Mouse (Mus musculus): Measurements from ENCODE around the gene Krt34. TPM values are rescaled to one million over a fixed set of nuclear protein-coding genes. Genes with fewer than 3 reads are reported as not detected.

The Krt34 gene
- polyA plus RNA-seq, 1 experiment from 2014 or later, result not detected

DNA sequence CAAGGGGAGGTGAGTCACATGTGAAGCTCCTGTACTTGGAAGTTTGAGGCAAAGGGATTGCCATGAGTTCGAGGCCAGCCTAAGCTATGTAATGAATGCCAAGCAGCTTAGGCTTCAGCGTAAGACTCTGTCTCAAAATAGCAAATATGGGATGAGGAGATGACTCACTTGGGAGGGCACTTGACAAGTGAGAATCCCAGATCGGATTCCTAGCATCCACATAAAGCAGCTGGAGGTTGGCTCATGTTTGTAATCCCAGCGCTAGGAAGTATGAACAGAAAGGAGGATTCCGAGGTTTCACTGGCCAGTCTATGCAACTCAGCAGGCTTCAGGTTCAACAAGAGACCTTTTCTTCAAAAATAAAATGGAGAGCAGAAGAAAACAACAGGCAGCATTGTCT lies 19.9 kb downstream of the Krt34 start:
- WGBS, result 73% methylated on average over 5 of the region's 5 CpGs
- TF ChIP-seq CTCF (IDR thresholded peaks at IDR 0.05; ENCODE audit: low read depth), result no peak
- H3K27me3 ChIP-seq (replicated peaks; ENCODE audit: control insufficient read depth, insufficient read depth, low read length), result no peaks in the 10 kb centered on the region
- H3K4me3 ChIP-seq (ENCODE audit: low read depth, low read length), result no peak overlapping the region
- no peak overlapping the region for H3K27ac ChIP-seq (ENCODE audit: low read depth, low read length)
- H3K36me3 ChIP-seq (ENCODE audit: control insufficient read depth, insufficient read depth), result no peaks in the 10 kb centered on the region
- no peaks in the 10 kb centered on the region for H3K9me3 ChIP-seq (ENCODE audit: control insufficient read depth)
- H3K4me2 ChIP-seq (replicated peaks; ENCODE audit: low read depth), result no peak overlapping the region
- H3K9ac ChIP-seq (ENCODE audit: low read depth, low read length), result no peak overlapping the region
- ATAC-seq, result no peak
- no peaks in the 10 kb centered on the region for H3K4me1 ChIP-seq (replicated peaks; ENCODE audit: control insufficient read depth, insufficient read depth, low read length)

DNA sequence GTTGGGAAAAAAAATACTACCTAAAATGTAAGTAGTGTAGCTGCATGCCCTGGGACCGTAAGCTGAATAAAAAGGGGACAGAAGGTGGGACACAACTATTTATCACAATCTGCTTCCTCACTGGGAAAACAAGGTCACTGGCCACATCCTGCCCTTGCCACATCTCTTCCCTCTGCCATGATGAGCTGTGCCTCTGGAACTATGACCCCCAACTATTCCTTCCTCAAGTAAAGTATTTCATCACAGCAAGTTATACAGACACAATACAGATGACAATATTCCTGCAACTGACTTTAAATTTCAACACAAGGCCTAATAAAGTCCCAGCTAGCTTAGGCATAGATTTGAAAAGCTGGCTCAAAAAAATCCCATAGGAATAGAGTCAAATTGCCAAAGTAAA lies 21.9 kb downstream of the Krt34 start:
- Histone ChIP-seq H3K4me1 (replicated peaks; ENCODE audit: control insufficient read depth, insufficient read depth, low read length) (no peaks in the 10 kb centered on the region), H3K27me3 (replicated peaks; ENCODE audit: control insufficient read depth, insufficient read depth, low read length) (no peaks in the 10 kb centered on the region), H3K27ac (ENCODE audit: low read depth, low read length) (no peak overlapping the region), H3K9ac (ENCODE audit: low read depth, low read length) (no peak overlapping the region), H3K9me3 (ENCODE audit: control insufficient read depth) (no peaks in the 10 kb centered on the region), H3K4me2 (replicated peaks; ENCODE audit: low read depth) (no peak overlapping the region), H3K4me3 (ENCODE audit: low read depth, low read length) (no peak overlapping the region), H3K36me3 (ENCODE audit: control insufficient read depth, insufficient read depth) (no peaks in the 10 kb centered on the region)
- ATAC-seq, result no peak
- WGBS, result 83% methylated on average over 1 of the region's 1 CpGs
- TF ChIP-seq CTCF (IDR thresholded peaks at IDR 0.05; ENCODE audit: low read depth), result no peak

DNA sequence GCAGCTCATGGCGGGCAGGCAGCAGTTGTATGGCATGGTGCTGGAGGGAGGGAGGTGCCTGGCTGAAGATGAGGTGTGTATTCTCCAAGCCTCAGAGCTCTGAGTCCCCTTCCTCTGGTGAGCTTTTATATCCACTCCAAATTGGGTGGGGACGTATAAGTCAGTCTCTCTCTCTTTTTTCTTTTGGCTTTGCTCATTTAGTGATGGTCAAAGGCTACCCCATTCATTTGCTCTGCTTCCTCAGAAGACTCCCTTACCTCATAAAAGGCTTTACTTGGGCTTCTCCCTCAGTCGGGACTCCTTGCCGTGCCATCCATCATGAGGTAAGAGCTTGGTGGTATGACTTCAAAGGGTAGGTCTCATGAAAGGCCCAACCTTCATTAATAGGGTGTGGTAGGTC lies 25.2 kb downstream of the Krt34 start, which contains the start of gene Krt33a:
Gene Krt33a (minus strand): TSS at position 101 of the 400 bp plus-strand sequence.
- TF ChIP-seq CTCF (IDR thresholded peaks at IDR 0.05; ENCODE audit: low read depth), result no peak
- no peak for ATAC-seq
- Histone ChIP-seq H3K27me3 (replicated peaks; ENCODE audit: control insufficient read depth, insufficient read depth, low read length) (no peaks in the 10 kb centered on the region), H3K9me3 (ENCODE audit: control insufficient read depth) (no peaks in the 10 kb centered on the region), H3K36me3 (ENCODE audit: control insufficient read depth, insufficient read depth) (no peaks in the 10 kb centered on the region), H3K4me1 (replicated peaks; ENCODE audit: control insufficient read depth, insufficient read depth, low read length) (no peaks in the 10 kb centered on the region), H3K4me3 (ENCODE audit: low read depth, low read length) (no peak within 1 kb of the TSS), H3K9ac (ENCODE audit: low read depth, low read length) (no peak within 1 kb of the TSS), H3K4me2 (replicated peaks; ENCODE audit: low read depth) (no peak within 1 kb of the TSS), H3K27ac (ENCODE audit: low read depth, low read length) (no peak within 1 kb of the TSS)
- WGBS, result 62% methylated on average over 4 of the region's 4 CpGs

DNA sequence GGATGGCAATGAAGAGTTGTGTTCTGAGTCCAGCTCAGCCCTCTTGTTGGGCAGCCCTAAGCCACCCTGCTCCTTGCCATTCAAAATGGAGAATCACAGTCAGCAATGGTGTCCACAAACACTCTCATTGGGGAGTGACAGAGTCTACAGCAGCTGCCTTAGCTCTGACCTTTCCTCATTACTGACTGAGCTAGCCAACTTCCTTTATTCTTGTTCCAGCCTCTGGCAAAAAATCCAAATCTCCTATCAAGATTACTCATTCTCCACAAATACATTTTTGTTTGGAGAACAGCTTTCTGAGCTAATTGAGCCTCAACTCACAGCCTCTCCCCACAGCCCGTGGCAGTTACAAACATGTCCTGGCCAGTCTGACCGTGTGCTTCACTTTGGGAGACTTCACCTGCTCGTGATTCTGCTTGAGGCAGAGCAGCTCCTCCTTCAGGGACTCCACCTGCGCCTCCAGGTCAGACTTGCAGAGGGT lies 27.6 kb downstream of the Krt34 start:
- H3K4me2 ChIP-seq (replicated peaks; ENCODE audit: low read depth), result no peak overlapping the region
- H3K9me3 ChIP-seq (ENCODE audit: control insufficient read depth), result no peaks in the 10 kb centered on the region
- no peak for TF ChIP-seq CTCF (IDR thresholded peaks at IDR 0.05; ENCODE audit: low read depth)
- H3K9ac ChIP-seq (ENCODE audit: low read depth, low read length), result no peak overlapping the region
- H3K27ac ChIP-seq (ENCODE audit: low read depth, low read length), result no peak overlapping the region
- no peaks in the 10 kb centered on the region for H3K27me3 ChIP-seq (replicated peaks; ENCODE audit: control insufficient read depth, insufficient read depth, low read length)
- ATAC-seq, result no peak
- 45% methylated on average over 4 of the region's 4 CpGs for WGBS
- H3K36me3 ChIP-seq (ENCODE audit: control insufficient read depth, insufficient read depth), result no peaks in the 10 kb centered on the region
- H3K4me1 ChIP-seq (replicated peaks; ENCODE audit: control insufficient read depth, insufficient read depth, low read length), result no peaks in the 10 kb centered on the region
- H3K4me3 ChIP-seq (ENCODE audit: low read depth, low read length), result no peak overlapping the region

DNA sequence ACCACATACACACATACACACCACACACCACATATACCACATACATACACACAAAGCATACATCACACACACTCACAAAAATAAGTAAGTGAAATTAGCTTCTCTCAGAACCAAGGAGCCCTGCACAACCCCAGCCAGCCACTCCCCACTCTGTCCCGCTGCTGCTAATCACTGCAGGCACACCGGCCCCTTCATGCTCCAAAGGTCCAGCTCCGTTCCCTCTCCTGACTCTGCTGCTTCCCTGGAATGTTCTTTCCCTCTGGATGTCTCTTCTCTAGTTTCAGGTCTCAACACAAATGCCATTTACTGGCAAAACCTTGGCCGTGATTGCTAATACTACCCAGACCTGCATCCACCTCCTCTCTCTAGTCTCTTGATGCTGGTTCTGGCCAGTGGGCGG lies 30.7 kb downstream of the Krt34 start:
- TF ChIP-seq CTCF (IDR thresholded peaks at IDR 0.05; ENCODE audit: low read depth), result no peak
- Histone ChIP-seq H3K4me1 (replicated peaks; ENCODE audit: control insufficient read depth, insufficient read depth, low read length) (no peaks in the 10 kb centered on the region), H3K9me3 (ENCODE audit: control insufficient read depth) (no peaks in the 10 kb centered on the region), H3K9ac (ENCODE audit: low read depth, low read length) (no peak overlapping the region), H3K27me3 (replicated peaks; ENCODE audit: control insufficient read depth, insufficient read depth, low read length) (no peaks in the 10 kb centered on the region), H3K4me2 (replicated peaks; ENCODE audit: low read depth) (no peak overlapping the region), H3K4me3 (ENCODE audit: low read depth, low read length) (no peak overlapping the region), H3K36me3 (ENCODE audit: control insufficient read depth, insufficient read depth) (no peaks in the 10 kb centered on the region), H3K27ac (ENCODE audit: low read depth, low read length) (no peak overlapping the region)
- WGBS, result 73% methylated on average over 5 of the region's 5 CpGs
- ATAC-seq, result no peak

DNA sequence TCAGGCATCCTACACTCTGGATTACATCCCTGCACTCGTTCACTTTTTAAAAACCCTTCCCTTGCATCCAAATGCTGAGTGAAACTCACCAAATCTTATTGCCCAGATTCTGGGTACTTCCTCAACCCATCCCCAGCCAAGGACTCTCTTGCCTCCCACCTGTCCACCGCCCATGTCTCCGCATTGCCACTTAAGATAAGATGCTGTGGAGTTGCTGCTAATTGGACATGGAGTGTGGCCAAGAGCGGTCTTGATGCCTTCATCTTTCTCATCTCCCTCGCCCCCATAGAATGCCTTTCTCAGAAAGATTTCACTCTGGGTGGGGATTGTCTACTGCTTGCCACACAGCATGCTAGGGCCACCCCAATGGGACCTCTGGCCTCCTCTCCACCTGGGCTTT lies 33.0 kb downstream of the Krt34 start:
- no peak overlapping the region for H3K4me3 ChIP-seq (ENCODE audit: low read depth, low read length)
- WGBS, result 87% methylated on average over 5 of the region's 5 CpGs

DNA sequence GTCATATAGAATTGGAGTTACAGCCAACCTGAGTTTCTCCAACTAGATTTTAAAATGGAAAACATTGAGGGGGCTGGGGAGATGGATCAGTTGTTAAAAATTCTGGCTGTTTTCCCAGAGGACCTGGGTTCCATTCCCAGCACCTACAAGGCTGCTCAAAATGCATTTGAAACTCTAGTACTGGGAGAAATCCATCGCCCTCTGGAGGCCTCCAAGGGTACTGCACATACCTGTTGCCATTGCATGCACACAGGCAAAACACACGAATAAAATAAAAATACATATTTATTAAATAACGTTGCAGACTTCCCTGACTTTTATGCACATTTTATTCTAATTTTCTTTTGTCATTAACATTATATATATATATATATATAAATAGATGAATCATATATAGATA lies 34.7 kb downstream of the Krt34 start:
- no peaks in the 10 kb centered on the region for H3K9me3 ChIP-seq (ENCODE audit: control insufficient read depth)
- no peaks in the 10 kb centered on the region for H3K27me3 ChIP-seq (replicated peaks; ENCODE audit: control insufficient read depth, insufficient read depth, low read length)
- 52% methylated on average over 3 of the region's 3 CpGs for WGBS
- no peaks in the 10 kb centered on the region for H3K36me3 ChIP-seq (ENCODE audit: control insufficient read depth, insufficient read depth)
- no peak for ATAC-seq
- H3K27ac ChIP-seq (ENCODE audit: low read depth, low read length), result no peak overlapping the region
- H3K9ac ChIP-seq (ENCODE audit: low read depth, low read length), result no peak overlapping the region
- H3K4me2 ChIP-seq (replicated peaks; ENCODE audit: low read depth), result no peak overlapping the region
- H3K4me1 ChIP-seq (replicated peaks; ENCODE audit: control insufficient read depth, insufficient read depth, low read length), result no peaks in the 10 kb centered on the region
- TF ChIP-seq CTCF (IDR thresholded peaks at IDR 0.05; ENCODE audit: low read depth), result peak; percentile 56
- H3K4me3 ChIP-seq (ENCODE audit: low read depth, low read length), result no peak overlapping the region

More for the DNA sequence above, 33.0 kb downstream of the Krt34 start:
- TF ChIP-seq CTCF (IDR thresholded peaks at IDR 0.05; ENCODE audit: low read depth), result no peak
- no peak for ATAC-seq
- Histone ChIP-seq H3K4me2 (replicated peaks; ENCODE audit: low read depth) (no peak overlapping the region), H3K36me3 (ENCODE audit: control insufficient read depth, insufficient read depth) (no peaks in the 10 kb centered on the region), H3K27me3 (replicated peaks; ENCODE audit: control insufficient read depth, insufficient read depth, low read length) (no peaks in the 10 kb centered on the region), H3K9me3 (ENCODE audit: control insufficient read depth) (no peaks in the 10 kb centered on the region), H3K4me1 (replicated peaks; ENCODE audit: control insufficient read depth, insufficient read depth, low read length) (no peaks in the 10 kb centered on the region), H3K27ac (ENCODE audit: low read depth, low read length) (no peak overlapping the region), H3K9ac (ENCODE audit: low read depth, low read length) (no peak overlapping the region)

Data from intestine, postnatal 0 days (tissue).